Mouse (Mus musculus): ENCODE data around the gene Bcar3. TPM values are rescaled to one million over a fixed set of nuclear protein-coding genes. Genes with fewer than 3 reads are reported as not detected.

The Bcar3 gene
- polyA plus RNA-seq, 1 experiment from 2014 or later: 16.9 TPM

GRCm38 (mm10) chr3:122540918-122541317 is 247.0 kb downstream of the Bcar3 start:
- no peak overlapping the region for H3K4me2 ChIP-seq (ENCODE audit: low read depth, low read length)
- H3K4me1 ChIP-seq (replicated peaks; ENCODE audit: control insufficient read depth, insufficient read depth, low read length): no peaks in the 10 kb centered on the region
- H3K36me3 ChIP-seq (ENCODE audit: control insufficient read depth, insufficient read depth, low read length): peaks cover 34% of the 10 kb centered on the region
- no peak overlapping the region for H3K4me3 ChIP-seq (ENCODE audit: low read length)
- WGBS: 70% methylated on average over 4 of the region's 4 CpGs
- H3K27me3 ChIP-seq (ENCODE audit: control insufficient read depth, insufficient read depth, low read depth, low read length): no peaks in the 10 kb centered on the region
- no peaks in the 10 kb centered on the region for H3K9me3 ChIP-seq (ENCODE audit: control insufficient read depth, low read length)
- no peak overlapping the region for H3K27ac ChIP-seq (ENCODE audit: low read length)
- H3K9ac ChIP-seq (ENCODE audit: low read length): no peak overlapping the region
- no peak for ATAC-seq (ENCODE audit: low read depth)

- H3K36me3 ChIP-seq (ENCODE audit: control insufficient read depth, insufficient read depth, low read length): peaks cover 31% of the 10 kb centered on the region
- WGBS: 83% methylated on average over 2 of the region's 2 CpGs
Observed at GRCm38 (mm10) chr3:122545346-122545745, 251.4 kb downstream of the Bcar3 start.

GRCm38 (mm10) chr3:122547469-122547868 is 253.5 kb downstream of the Bcar3 start:
- WGBS: 76% methylated on average over 4 of the region's 4 CpGs
- no peaks in the 10 kb centered on the region for H3K4me1 ChIP-seq (replicated peaks; ENCODE audit: control insufficient read depth, insufficient read depth, low read length)
- ATAC-seq (ENCODE audit: low read depth): no peak
- no peaks in the 10 kb centered on the region for H3K27me3 ChIP-seq (ENCODE audit: control insufficient read depth, insufficient read depth, low read depth, low read length)
- no peak overlapping the region for H3K4me3 ChIP-seq (ENCODE audit: low read length)
- no peak overlapping the region for H3K4me2 ChIP-seq (ENCODE audit: low read depth, low read length)
- H3K27ac ChIP-seq (ENCODE audit: low read length): no peak overlapping the region
- no peak overlapping the region for H3K9ac ChIP-seq (ENCODE audit: low read length)
- H3K36me3 ChIP-seq (ENCODE audit: control insufficient read depth, insufficient read depth, low read length): peaks cover 26% of the 10 kb centered on the region
- H3K9me3 ChIP-seq (ENCODE audit: control insufficient read depth, low read length): no peaks in the 10 kb centered on the region

More at GRCm38 (mm10) chr3:122545346-122545745, 251.4 kb downstream of the Bcar3 start:
- Histone ChIP-seq H3K4me1 (replicated peaks; ENCODE audit: control insufficient read depth, insufficient read depth, low read length) (no peaks in the 10 kb centered on the region), H3K9ac (ENCODE audit: low read length) (no peak overlapping the region), H3K4me3 (ENCODE audit: low read length) (no peak overlapping the region), H3K4me2 (ENCODE audit: low read depth, low read length) (no peak overlapping the region), H3K27me3 (ENCODE audit: control insufficient read depth, insufficient read depth, low read depth, low read length) (no peaks in the 10 kb centered on the region), H3K27ac (ENCODE audit: low read length) (no peak overlapping the region), H3K9me3 (ENCODE audit: control insufficient read depth, low read length) (no peaks in the 10 kb centered on the region)
- no peak for ATAC-seq (ENCODE audit: low read depth)

GRCm38 (mm10) chr3:122551174-122551573 is 257.2 kb downstream of the Bcar3 start:
- H3K4me2 ChIP-seq (ENCODE audit: low read depth, low read length): no peak overlapping the region
- no peak overlapping the region for H3K4me3 ChIP-seq (ENCODE audit: low read length)
- no peak for ATAC-seq (ENCODE audit: low read depth)
- no peaks in the 10 kb centered on the region for H3K27me3 ChIP-seq (ENCODE audit: control insufficient read depth, insufficient read depth, low read depth, low read length)
- H3K9ac ChIP-seq (ENCODE audit: low read length): no peak overlapping the region
- no peaks in the 10 kb centered on the region for H3K4me1 ChIP-seq (replicated peaks; ENCODE audit: control insufficient read depth, insufficient read depth, low read length)
- peaks cover 6% of the 10 kb centered on the region; the same call in 1 of the 2 replicates for H3K36me3 ChIP-seq (ENCODE audit: control insufficient read depth, insufficient read depth, low read length)
- WGBS: 82% methylated on average over 3 of the region's 3 CpGs
- no peaks in the 10 kb centered on the region for H3K9me3 ChIP-seq (ENCODE audit: control insufficient read depth, low read length)
- H3K27ac ChIP-seq (ENCODE audit: low read length): no peak overlapping the region

GRCm38 (mm10) chr3:122557766-122558165 is 263.8 kb downstream of the Bcar3 start:
- Histone ChIP-seq H3K27me3 (ENCODE audit: control insufficient read depth, insufficient read depth, low read depth, low read length) (no peaks in the 10 kb centered on the region), H3K9me3 (ENCODE audit: control insufficient read depth, low read length) (no peaks in the 10 kb centered on the region), H3K27ac (ENCODE audit: low read length) (no peak overlapping the region), H3K9ac (ENCODE audit: low read length) (no peak overlapping the region), H3K4me1 (replicated peaks; ENCODE audit: control insufficient read depth, insufficient read depth, low read length) (no peaks in the 10 kb centered on the region), H3K36me3 (ENCODE audit: control insufficient read depth, insufficient read depth, low read length) (peaks cover 8% of the 10 kb centered on the region; the same call in 1 of the 2 replicates), H3K4me3 (ENCODE audit: low read length) (no peak overlapping the region), H3K4me2 (ENCODE audit: low read depth, low read length) (no peak overlapping the region)
- WGBS: 51% methylated on average over 2 of the region's 2 CpGs
- no peak for ATAC-seq (ENCODE audit: low read depth)

- Histone ChIP-seq H3K36me3 (ENCODE audit: control insufficient read depth, insufficient read depth, low read length) (peaks cover 8% of the 10 kb centered on the region), H3K9ac (ENCODE audit: low read length) (no peak overlapping the region), H3K4me2 (ENCODE audit: low read depth, low read length) (no peak overlapping the region), H3K27me3 (ENCODE audit: control insufficient read depth, insufficient read depth, low read depth, low read length) (no peaks in the 10 kb centered on the region), H3K4me1 (replicated peaks; ENCODE audit: control insufficient read depth, insufficient read depth, low read length) (peaks cover 7% of the 10 kb centered on the region; the same call in 1 of the 2 replicates), H3K4me3 (ENCODE audit: low read length) (no peak overlapping the region), H3K27ac (ENCODE audit: low read length) (no peak overlapping the region), H3K9me3 (ENCODE audit: control insufficient read depth, low read length) (no peaks in the 10 kb centered on the region)
- WGBS: 15% methylated on average over 7 of the region's 7 CpGs
- ATAC-seq (ENCODE audit: low read depth): peak; percentile 51; the same call in 1 of the 2 replicates
Observed at GRCm38 (mm10) chr3:122565285-122565684, 271.3 kb downstream of the Bcar3 start.

GRCm38 (mm10) chr3:122566112-122566511 is 272.2 kb downstream of the Bcar3 start:
- Histone ChIP-seq H3K4me1 (replicated peaks; ENCODE audit: control insufficient read depth, insufficient read depth, low read length) (peaks cover 7% of the 10 kb centered on the region; the same call in 1 of the 2 replicates), H3K9ac (ENCODE audit: low read length) (no peak overlapping the region), H3K27ac (ENCODE audit: low read length) (no peak overlapping the region), H3K4me2 (ENCODE audit: low read depth, low read length) (no peak overlapping the region), H3K27me3 (ENCODE audit: control insufficient read depth, insufficient read depth, low read depth, low read length) (no peaks in the 10 kb centered on the region), H3K4me3 (ENCODE audit: low read length) (no peak overlapping the region), H3K9me3 (ENCODE audit: control insufficient read depth, low read length) (no peaks in the 10 kb centered on the region), H3K36me3 (ENCODE audit: control insufficient read depth, insufficient read depth, low read length) (peaks cover 4% of the 10 kb centered on the region)
- ATAC-seq (ENCODE audit: low read depth): no peak
- WGBS: 65% methylated on average over 3 of the region's 3 CpGs

GRCm38 (mm10) chr3:122566549-122566948 is 272.6 kb downstream of the Bcar3 start:
- Histone ChIP-seq H3K27ac (ENCODE audit: low read length) (no peak overlapping the region), H3K4me3 (ENCODE audit: low read length) (no peak overlapping the region), H3K9me3 (ENCODE audit: control insufficient read depth, low read length) (no peaks in the 10 kb centered on the region), H3K9ac (ENCODE audit: low read length) (no peak overlapping the region), H3K4me2 (ENCODE audit: low read depth, low read length) (no peak overlapping the region), H3K27me3 (ENCODE audit: control insufficient read depth, insufficient read depth, low read depth, low read length) (no peaks in the 10 kb centered on the region), H3K4me1 (replicated peaks; ENCODE audit: control insufficient read depth, insufficient read depth, low read length) (peaks cover 7% of the 10 kb centered on the region; the same call in 1 of the 2 replicates), H3K36me3 (ENCODE audit: control insufficient read depth, insufficient read depth, low read length) (peaks cover 4% of the 10 kb centered on the region)
- no peak for ATAC-seq (ENCODE audit: low read depth)
- WGBS: 60% methylated on average over 4 of the region's 4 CpGs

GRCm38 (mm10) chr3:122573426-122574286 is 279.7 kb downstream of the Bcar3 start:
- no peak for ATAC-seq (ENCODE audit: low read depth)
- H3K9me3 ChIP-seq (ENCODE audit: control insufficient read depth, low read length): no peaks in the 10 kb centered on the region
- no peak overlapping the region for H3K9ac ChIP-seq (ENCODE audit: low read length)
- H3K27me3 ChIP-seq (ENCODE audit: control insufficient read depth, insufficient read depth, low read depth, low read length): no peaks in the 10 kb centered on the region
- H3K27ac ChIP-seq (ENCODE audit: low read length): no peak overlapping the region
- no peaks in the 10 kb centered on the region; the same call in 1 of the 2 replicates for H3K36me3 ChIP-seq (ENCODE audit: control insufficient read depth, insufficient read depth, low read length)
- H3K4me2 ChIP-seq (ENCODE audit: low read depth, low read length): no peak overlapping the region
- H3K4me3 ChIP-seq (ENCODE audit: low read length): no peak overlapping the region
- H3K4me1 ChIP-seq (replicated peaks; ENCODE audit: control insufficient read depth, insufficient read depth, low read length): peaks cover 4% of the 10 kb centered on the region; the same call in 1 of the 2 replicates
- 83% methylated on average over 5 of the region's 5 CpGs for WGBS
